Mouse (Mus musculus): ENCODE data around the gene Megf6. TPM values are rescaled to one million over a fixed set of nuclear protein-coding genes. Genes with fewer than 3 reads are reported as not detected.
A peak's percentile ranks its signal among the peaks of the same experiment; 100 is the strongest.

The Megf6 gene
- total and polyA plus RNA-seq, 2 experiments from 2014 or later: 12.9 to 79.8 TPM

GRCm38 (mm10) chr4:154299541-154300271, 129.2 kb downstream of the Megf6 start:
- ATAC-seq (ENCODE audit: insufficient read depth, low read depth): peak; percentile 54
- peaks cover 22% of the 10 kb centered on the region for H3K27me3 ChIP-seq (ENCODE audit: control insufficient read depth, insufficient read depth, low read length)
- TF ChIP-seq CTCF (IDR thresholded peaks at IDR 0.05; ENCODE audit: low read depth) (no peak), EP300 (IDR thresholded peaks at IDR 0.05; ENCODE audit: low read depth) (no peak)

GRCm38 (mm10) chr4:154301466-154301881, 130.9 kb downstream of the Megf6 start, which contains the start of gene Arhgef16:
Gene Arhgef16 (minus strand): TSS chr4:154301676.
- H3K4me3 ChIP-seq (ENCODE audit: low read depth, low read length): no peak within 1 kb of the TSS

More at GRCm38 (mm10) chr4:154299541-154300271, 129.2 kb downstream of the Megf6 start:
- 1% methylated on average over 48 of the region's 66 CpGs for WGBS
- Histone ChIP-seq H3K4me2 (ENCODE audit: low read depth, low read length) (peak overlapping the region; percentile 91), H3K9me3 (replicated peaks; ENCODE audit: control insufficient read depth, low read length) (no peaks in the 10 kb centered on the region), H3K4me1 (ENCODE audit: control insufficient read depth, insufficient read depth) (peaks cover 6% of the 10 kb centered on the region; the same call in 1 of the 2 replicates), H3K9ac (replicated peaks; ENCODE audit: low read depth, low read length) (peak overlapping the region; percentile 35; the same call in 1 of the 2 replicates), H3K27ac (ENCODE audit: low read depth) (no peak overlapping the region), H3K36me3 (replicated peaks; ENCODE audit: control insufficient read depth, insufficient read depth, low read length) (no peaks in the 10 kb centered on the region), H3K4me3 (ENCODE audit: low read depth, low read length) (peak overlapping the region; percentile 48)
- no peak for DNase-seq (ENCODE audit: low spot score)

GRCm38 (mm10) chr4:154309131-154309530, 138.6 kb downstream of the Megf6 start:
- H3K4me2 ChIP-seq (ENCODE audit: low read depth, low read length): no peak overlapping the region
- H3K27ac ChIP-seq (ENCODE audit: low read depth): no peak overlapping the region
- no peaks in the 10 kb centered on the region for H3K36me3 ChIP-seq (replicated peaks; ENCODE audit: control insufficient read depth, insufficient read depth, low read length)
- 64% methylated on average over 2 of the region's 2 CpGs for WGBS
- ATAC-seq (ENCODE audit: insufficient read depth, low read depth): no peak
- no peak for DNase-seq (ENCODE audit: low spot score)
- no peaks in the 10 kb centered on the region for H3K4me1 ChIP-seq (ENCODE audit: control insufficient read depth, insufficient read depth)
- no peak overlapping the region for H3K9ac ChIP-seq (replicated peaks; ENCODE audit: low read depth, low read length)
- no peak overlapping the region for H3K4me3 ChIP-seq (ENCODE audit: low read depth, low read length)
- H3K9me3 ChIP-seq (replicated peaks; ENCODE audit: control insufficient read depth, low read length): no peaks in the 10 kb centered on the region
- TF ChIP-seq EP300 (IDR thresholded peaks at IDR 0.05; ENCODE audit: low read depth): no peak
- TF ChIP-seq CTCF (IDR thresholded peaks at IDR 0.05; ENCODE audit: low read depth): no peak
- no peaks in the 10 kb centered on the region for H3K27me3 ChIP-seq (ENCODE audit: control insufficient read depth, insufficient read depth, low read length)

More at GRCm38 (mm10) chr4:154301466-154301881, 130.9 kb downstream of the Megf6 start, which contains the start of gene Arhgef16:
- H3K36me3 ChIP-seq (replicated peaks; ENCODE audit: control insufficient read depth, insufficient read depth, low read length): no peaks in the 10 kb centered on the region
- ATAC-seq (ENCODE audit: insufficient read depth, low read depth) (peak; percentile 39), DNase-seq (ENCODE audit: low spot score) (peak; percentile 56)
- 18% methylated on average over 7 of the region's 7 CpGs for WGBS
- no peak within 1 kb of the TSS for H3K9ac ChIP-seq (replicated peaks; ENCODE audit: low read depth, low read length)
- H3K4me2 ChIP-seq (ENCODE audit: low read depth, low read length): no peak within 1 kb of the TSS
- peaks cover 22% of the 10 kb centered on the region for H3K27me3 ChIP-seq (ENCODE audit: control insufficient read depth, insufficient read depth, low read length)
- TF ChIP-seq CTCF (IDR thresholded peaks at IDR 0.05; ENCODE audit: low read depth): peak; percentile 85
- no peak for TF ChIP-seq EP300 (IDR thresholded peaks at IDR 0.05; ENCODE audit: low read depth)
- H3K9me3 ChIP-seq (replicated peaks; ENCODE audit: control insufficient read depth, low read length): no peaks in the 10 kb centered on the region
- peaks cover 6% of the 10 kb centered on the region; the same call in 1 of the 2 replicates for H3K4me1 ChIP-seq (ENCODE audit: control insufficient read depth, insufficient read depth)
- no peak within 1 kb of the TSS for H3K27ac ChIP-seq (ENCODE audit: low read depth)

- ATAC-seq (ENCODE audit: insufficient read depth, low read depth) (0 out of 2 replicates have a peak, but pooled peaks have one; percentile 16), DNase-seq (ENCODE audit: low spot score) (no peak)
- 67% methylated on average over 9 of the region's 9 CpGs for WGBS
- TF ChIP-seq CTCF (IDR thresholded peaks at IDR 0.05; ENCODE audit: low read depth) (no peak), EP300 (IDR thresholded peaks at IDR 0.05; ENCODE audit: low read depth) (no peak)
- H3K36me3 ChIP-seq (replicated peaks; ENCODE audit: control insufficient read depth, insufficient read depth, low read length): no peaks in the 10 kb centered on the region
- H3K27ac ChIP-seq (ENCODE audit: low read depth): no peak overlapping the region
- no peaks in the 10 kb centered on the region for H3K4me1 ChIP-seq (ENCODE audit: control insufficient read depth, insufficient read depth)
- no peaks in the 10 kb centered on the region for H3K27me3 ChIP-seq (ENCODE audit: control insufficient read depth, insufficient read depth, low read length)
- no peak overlapping the region for H3K4me3 ChIP-seq (ENCODE audit: low read depth, low read length)
- H3K9me3 ChIP-seq (replicated peaks; ENCODE audit: control insufficient read depth, low read length): no peaks in the 10 kb centered on the region
- no peak overlapping the region for H3K4me2 ChIP-seq (ENCODE audit: low read depth, low read length)
- H3K9ac ChIP-seq (replicated peaks; ENCODE audit: low read depth, low read length): no peak overlapping the region
Observed at GRCm38 (mm10) chr4:154310576-154311262, 140.2 kb downstream of the Megf6 start.

- Histone ChIP-seq H3K36me3 (replicated peaks; ENCODE audit: control insufficient read depth, insufficient read depth, low read length) (no peaks in the 10 kb centered on the region), H3K9me3 (replicated peaks; ENCODE audit: control insufficient read depth, low read length) (no peaks in the 10 kb centered on the region), H3K4me1 (ENCODE audit: control insufficient read depth, insufficient read depth) (no peaks in the 10 kb centered on the region), H3K27me3 (ENCODE audit: control insufficient read depth, insufficient read depth, low read length) (no peaks in the 10 kb centered on the region), H3K4me2 (ENCODE audit: low read depth, low read length) (no peak overlapping the region), H3K4me3 (ENCODE audit: low read depth, low read length) (no peak overlapping the region), H3K27ac (ENCODE audit: low read depth) (no peak overlapping the region), H3K9ac (replicated peaks; ENCODE audit: low read depth, low read length) (no peak overlapping the region)
- no peak for TF ChIP-seq CTCF (IDR thresholded peaks at IDR 0.05; ENCODE audit: low read depth)
- no peak for TF ChIP-seq EP300 (IDR thresholded peaks at IDR 0.05; ENCODE audit: low read depth)
- no peak for DNase-seq (ENCODE audit: low spot score)
- ATAC-seq (ENCODE audit: insufficient read depth, low read depth): no peak
- 82% methylated on average over 2 of the region's 2 CpGs for WGBS
Observed at GRCm38 (mm10) chr4:154312143-154312812, 141.7 kb downstream of the Megf6 start.
